Comparison of ENCODE assay signal across 10 mouse cellular contexts in the genomic region with DNA sequence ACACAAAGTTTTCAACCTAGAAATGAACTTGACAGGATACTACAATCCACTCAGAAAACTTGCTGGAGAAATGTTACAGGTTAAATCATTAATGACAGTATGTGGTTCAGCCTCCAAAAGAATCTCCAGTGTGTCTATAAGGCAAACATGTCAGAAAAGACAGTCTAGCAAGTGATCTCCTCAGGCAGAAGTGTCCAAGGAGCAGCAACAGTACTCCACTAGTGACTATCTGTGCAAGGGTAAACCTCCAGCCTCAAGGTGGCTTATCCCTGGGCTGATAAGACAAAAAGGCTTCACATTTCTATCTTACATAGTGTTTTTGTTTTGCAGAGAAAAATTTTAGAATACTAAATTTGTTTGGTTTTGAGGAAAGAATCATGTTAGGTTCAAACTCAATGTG. TPM values are rescaled to one million over a fixed set of nuclear protein-coding genes. Genes with fewer than 3 reads are reported as not detected.
DNase-seq lines count a peak whose midpoint lies in the region; ATAC-seq and TF ChIP-seq lines count a peak whose summit lies in the region.
"Had no signal": no experiment of that assay in that cellular context is flagged by ENCODE, and none has a peak within 500 bp of the region (broad histone marks: within the 10 kb centered on the region; RNA-seq: fewer than 3 reads in every experiment).

No protein-coding gene starts in this region.

- no peak for TF ChIP-seq EP300 in heart, postnatal 0 days (IDR thresholded peaks at IDR 0.05; ENCODE audit: low read depth)

- no peaks in the 10 kb centered on the region for H3K9me3 ChIP-seq in heart, postnatal 0 days (replicated peaks; ENCODE audit: control insufficient read depth, low read length)
- no peaks in the 10 kb centered on the region for H3K9me3 ChIP-seq in hindbrain, embryonic 13.5 days
- H3K9me3 ChIP-seq in midbrain, embryonic 12.5 days, result no peaks in the 10 kb centered on the region

- no peak overlapping the region for H3K9ac ChIP-seq in heart, postnatal 0 days (replicated peaks; ENCODE audit: low read depth, low read length)
- 0 out of 2 replicates have a peak overlapping the region, but pooled peaks have one; percentile 53 for H3K9ac ChIP-seq in hindbrain, embryonic 13.5 days
- peak overlapping the region; percentile 32; the same call in 1 of the 2 replicates for H3K9ac ChIP-seq in midbrain, embryonic 12.5 days (replicated peaks)

- peak overlapping the region; percentile 54 for H3K4me2 ChIP-seq in heart, postnatal 0 days (ENCODE audit: low read depth, low read length)
- peak overlapping the region; percentile 57 for H3K4me2 ChIP-seq in hindbrain, embryonic 13.5 days
- peak overlapping the region; percentile 45 for H3K4me2 ChIP-seq in midbrain, embryonic 12.5 days (replicated peaks)

- H3K27ac ChIP-seq in heart, postnatal 0 days (ENCODE audit: low read depth), result no peak overlapping the region
- H3K27ac ChIP-seq in hindbrain, embryonic 13.5 days, result no peak overlapping the region
- no peak overlapping the region for H3K27ac ChIP-seq in midbrain, embryonic 12.5 days (replicated peaks)

- DNase-seq in heart, postnatal 0 days (ENCODE audit: low spot score), result no peak
- DNase-seq in heart, adult 9 months (ENCODE audit: low spot score in 2 of 2), result no peak
- peak; percentile 55 for DNase-seq in c-Kit-negative CD71-positive TER-119-positive erythroid progenitor cells, embryonic 14.5 days (ENCODE audit: low read depth, low spot score)
- no peak for DNase-seq in layer of hippocampus, adult 18-20 months (ENCODE audit: low spot score in 2 of 2)
- DNase-seq in cerebellum, postnatal 14 days, result no peak
- no peak for DNase-seq in lung, postnatal 25 days (ENCODE audit: low spot score)
- DNase-seq: cerebellum, postnatal 25 days; lung, adult 2 months had no signal

- TF ChIP-seq CTCF in heart, postnatal 0 days (IDR thresholded peaks at IDR 0.05; ENCODE audit: low read depth), result no peak

- H3K27me3 ChIP-seq in heart, postnatal 0 days (ENCODE audit: control insufficient read depth, insufficient read depth, low read length), result no peaks in the 10 kb centered on the region
- H3K27me3 ChIP-seq in hindbrain, embryonic 13.5 days, result no peaks in the 10 kb centered on the region
- no peaks in the 10 kb centered on the region for H3K27me3 ChIP-seq in midbrain, embryonic 12.5 days

- H3K4me3 ChIP-seq in heart, postnatal 0 days (ENCODE audit: low read depth, low read length), result peak overlapping the region; percentile 27
- peak overlapping the region; percentile 27 for H3K4me3 ChIP-seq in hindbrain, embryonic 13.5 days
- peak overlapping the region; percentile 14 for H3K4me3 ChIP-seq in midbrain, embryonic 12.5 days

- H3K36me3 ChIP-seq in heart, postnatal 0 days (replicated peaks; ENCODE audit: control insufficient read depth, insufficient read depth, low read length), result no peaks in the 10 kb centered on the region
- H3K36me3 ChIP-seq in hindbrain, embryonic 13.5 days, result no peaks in the 10 kb centered on the region
- no peaks in the 10 kb centered on the region for H3K36me3 ChIP-seq in midbrain, embryonic 12.5 days

- no peak for ATAC-seq in heart, postnatal 0 days (ENCODE audit: insufficient read depth, low read depth)
- no peak for ATAC-seq in hindbrain, embryonic 13.5 days (ENCODE audit: low FRiP score)
- ATAC-seq in midbrain, embryonic 12.5 days (ENCODE audit: low FRiP score, low read depth), result no peak

- H3K4me1 ChIP-seq in heart, postnatal 0 days (ENCODE audit: control insufficient read depth, insufficient read depth), result peaks cover 25% of the 10 kb centered on the region
- H3K4me1 ChIP-seq in hindbrain, embryonic 13.5 days (replicated peaks), result peaks cover 33% of the 10 kb centered on the region
- peaks cover 26% of the 10 kb centered on the region for H3K4me1 ChIP-seq in midbrain, embryonic 12.5 days

RNA-seq across cellular contexts. Expression of gene Herpud2, which starts 2.9 kb away (rescaled TPM):
- 17.5 and 27.9 TPM in 2 replicates for total RNA-seq in heart, postnatal 0 days (2014; rRNA removed; ENCODE audit: low replicate concordance)
- polyA plus RNA-seq in heart, postnatal 0 days (2015; fragmentation: Nextera tagmentation; extraction: Ambion mirVana), result 26.4 and 27.7 TPM in 2 replicates
- 33.5 and 35.6 TPM in 2 replicates for polyA plus RNA-seq in hindbrain, embryonic 13.5 days (2015; fragmentation: Nextera tagmentation; extraction: Ambion mirVana)
- 44.2 and 47.0 TPM in 2 replicates for polyA plus RNA-seq in midbrain, embryonic 12.5 days (2016; fragmentation: Nextera tagmentation; extraction: Ambion mirVana)
- total RNA-seq in layer of hippocampus, adult 18-20 months (2021), result 10 to 100 TPM; 45.7 to 46.9 TPM

RNA-seq across cellular contexts. Expression of gene Gm10181, which starts 59.5 kb away (rescaled TPM):
- not detected in 2 replicates for total RNA-seq in heart, postnatal 0 days (2014; rRNA removed; ENCODE audit: low replicate concordance)
- not detected in 2 replicates for polyA plus RNA-seq in heart, postnatal 0 days (2015; fragmentation: Nextera tagmentation; extraction: Ambion mirVana)
- polyA plus RNA-seq in hindbrain, embryonic 13.5 days (2015; fragmentation: Nextera tagmentation; extraction: Ambion mirVana), result not detected in 2 replicates
- not detected in 2 replicates for polyA plus RNA-seq in midbrain, embryonic 12.5 days (2016; fragmentation: Nextera tagmentation; extraction: Ambion mirVana)
- total RNA-seq in layer of hippocampus, adult 18-20 months (2021), result not detected
- polyA plus RNA-seq: lung, adult 2 months had no signal
